Mouse (Mus musculus) urinary bladder, postnatal 10 days (tissue): ENCODE data around the gene Rps10.
"Not testable (repeated sequence)": the region's sequence is repeated elsewhere in the genome, so short reads cannot be mapped to it uniquely, and the experiment has no call there.

Experiments
- DNase-seq: peaks from one replicate; pipeline ENCODE4 v3.0.0; 2022; ENCODE audit warnings: low spot score

Gene Rps10

DNA sequence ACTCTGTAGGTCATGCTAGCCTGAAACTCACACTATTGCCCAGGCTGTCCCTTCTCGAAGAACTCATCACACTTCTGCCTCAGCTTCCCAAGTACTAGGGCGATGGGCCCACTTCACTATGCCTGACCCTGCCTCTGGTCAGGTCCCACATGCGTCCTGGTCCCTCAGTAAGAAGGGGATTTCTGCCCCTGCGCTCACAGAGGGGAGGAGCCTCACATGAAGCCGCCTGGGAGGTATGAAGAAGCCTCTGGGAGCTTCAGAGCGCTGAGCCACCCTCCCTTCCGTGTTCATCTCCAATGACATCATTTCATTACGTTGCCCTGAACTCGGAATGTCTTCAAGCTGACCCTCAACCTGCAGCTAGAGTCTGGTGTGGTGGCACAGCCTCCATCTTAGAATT lies 7.3 kb upstream of the Rps10 start:
- DNase-seq = no peak

DNA sequence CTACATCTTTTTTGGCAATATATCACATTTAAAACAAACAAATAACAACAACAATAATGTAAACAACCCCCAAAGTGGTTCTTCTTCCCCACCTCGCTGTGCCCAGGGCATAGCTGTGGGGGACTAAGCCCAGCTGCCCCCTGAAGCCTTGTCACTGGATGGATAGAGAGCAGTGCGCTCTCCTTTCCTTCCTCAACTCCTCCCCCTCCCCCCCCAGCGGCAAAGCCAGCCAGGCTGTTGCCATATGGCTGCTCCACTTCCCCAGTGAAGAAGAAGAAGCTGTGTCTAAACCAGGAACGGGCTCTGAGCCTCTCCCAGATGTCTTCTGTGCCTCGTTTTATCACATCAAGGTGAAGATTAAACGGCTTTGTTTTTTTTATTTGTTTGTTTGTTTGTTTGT lies 6.6 kb upstream of the Rps10 start:
- DNase-seq = no peak

DNA sequence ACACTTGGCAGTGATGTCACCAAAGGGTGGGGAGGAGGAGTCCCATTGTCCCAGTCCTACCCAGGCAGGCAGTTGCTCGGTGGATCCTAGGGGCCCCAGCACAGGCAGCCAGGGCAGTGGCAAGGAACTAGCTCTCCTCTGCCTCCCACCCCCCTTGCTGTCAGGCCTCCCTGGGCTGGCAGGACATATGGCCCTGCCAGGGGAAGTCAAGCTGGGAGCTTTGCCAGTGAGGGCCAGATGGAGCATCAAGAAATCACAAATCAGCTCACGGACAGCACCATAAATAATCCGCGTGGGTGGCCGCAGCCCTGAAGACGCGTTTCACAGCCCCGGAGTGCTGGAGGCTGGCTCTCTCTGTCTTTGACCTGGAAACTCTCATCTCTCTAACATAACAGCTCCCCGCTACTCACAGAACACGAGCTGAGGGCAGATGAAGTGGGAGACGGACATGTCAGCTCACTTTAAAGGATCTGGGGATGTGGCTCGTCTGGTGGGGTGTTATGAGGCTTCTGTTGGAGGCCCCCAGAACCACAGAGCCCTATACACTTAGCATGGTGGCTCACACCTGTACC lies 6.1 kb upstream of the Rps10 start:
- no peak for DNase-seq

DNA sequence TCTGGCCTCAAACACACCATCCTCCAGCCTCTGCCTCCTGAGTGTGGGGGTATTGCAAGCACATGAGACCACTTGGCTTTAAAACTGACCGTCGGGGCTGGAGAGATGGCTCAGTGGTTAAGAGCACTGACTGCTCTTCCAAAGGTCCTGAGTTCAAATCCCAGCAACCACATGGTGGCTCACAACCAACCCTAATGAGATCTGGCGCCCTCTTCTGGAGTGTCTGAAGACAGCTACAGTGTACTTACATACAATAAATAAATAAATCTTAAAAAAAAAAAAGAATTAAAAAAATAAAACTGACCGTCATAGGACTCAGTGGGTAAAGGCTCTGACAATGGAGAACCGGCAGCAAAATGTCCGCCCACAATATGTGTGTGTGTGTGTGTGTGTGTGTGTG lies 3.4 kb upstream of the Rps10 start:
- DNase-seq = not testable (repeated sequence)

DNA sequence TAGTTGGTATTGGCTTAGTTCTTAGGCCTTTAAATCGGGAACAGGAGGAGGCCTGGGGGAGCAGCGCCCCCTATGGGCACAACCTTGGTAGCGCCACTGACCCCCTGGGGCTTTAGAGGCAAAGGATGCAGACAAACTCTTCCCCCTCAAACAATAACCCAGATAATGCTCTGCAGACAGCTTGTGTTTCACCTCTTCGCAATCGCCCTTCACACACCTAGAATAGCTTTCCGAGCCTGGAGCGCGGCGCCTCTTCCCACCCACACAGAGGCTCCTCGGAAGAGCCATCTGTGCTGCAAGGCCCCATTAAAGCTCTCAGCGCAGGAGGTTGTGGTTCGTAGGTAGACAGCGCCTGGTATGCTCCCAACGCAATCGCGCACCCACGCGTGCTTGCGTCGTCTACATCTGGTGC lies 2.5 kb upstream of the Rps10 start:
- DNase-seq = no peak

DNA sequence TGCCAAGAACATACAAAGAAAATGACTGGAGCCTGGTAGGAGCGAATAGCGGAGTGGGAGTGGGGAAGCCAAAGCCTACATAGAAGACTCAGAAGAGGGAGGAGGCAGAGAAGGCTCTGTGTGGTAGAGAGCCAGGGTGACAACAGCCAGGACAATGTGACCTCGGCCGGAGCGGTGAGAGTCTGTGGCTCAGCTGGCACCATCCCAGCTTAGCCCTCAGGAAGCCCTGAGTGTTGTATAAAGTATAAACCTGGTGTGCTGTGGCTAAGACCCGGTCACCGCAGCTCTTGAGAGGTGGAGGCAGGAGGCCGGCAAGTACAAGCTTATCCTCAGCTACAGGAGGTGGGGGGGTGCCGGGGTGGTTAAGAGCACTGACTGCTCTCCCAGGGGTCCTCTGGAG lies 864 bp upstream of the Rps10 start:
- DNase-seq = no peak

DNA sequence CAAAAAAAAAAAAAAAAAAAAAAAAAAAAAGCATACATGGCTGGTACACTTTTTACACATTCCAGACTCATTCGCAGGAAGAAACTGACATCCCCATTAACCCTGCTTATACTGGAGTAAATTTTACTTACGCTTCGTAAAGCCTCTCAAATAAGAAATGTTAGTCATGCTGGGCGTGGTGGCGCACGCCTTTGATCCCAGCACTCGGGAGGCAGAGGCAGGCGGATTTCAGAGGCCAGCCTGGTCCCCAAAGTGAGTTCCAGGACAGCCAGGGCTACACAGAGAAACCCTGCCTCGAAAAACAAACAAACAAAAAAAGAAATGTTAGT lies 930 bp downstream of the Rps10 start:
- DNase-seq = not testable (repeated sequence)

DNA sequence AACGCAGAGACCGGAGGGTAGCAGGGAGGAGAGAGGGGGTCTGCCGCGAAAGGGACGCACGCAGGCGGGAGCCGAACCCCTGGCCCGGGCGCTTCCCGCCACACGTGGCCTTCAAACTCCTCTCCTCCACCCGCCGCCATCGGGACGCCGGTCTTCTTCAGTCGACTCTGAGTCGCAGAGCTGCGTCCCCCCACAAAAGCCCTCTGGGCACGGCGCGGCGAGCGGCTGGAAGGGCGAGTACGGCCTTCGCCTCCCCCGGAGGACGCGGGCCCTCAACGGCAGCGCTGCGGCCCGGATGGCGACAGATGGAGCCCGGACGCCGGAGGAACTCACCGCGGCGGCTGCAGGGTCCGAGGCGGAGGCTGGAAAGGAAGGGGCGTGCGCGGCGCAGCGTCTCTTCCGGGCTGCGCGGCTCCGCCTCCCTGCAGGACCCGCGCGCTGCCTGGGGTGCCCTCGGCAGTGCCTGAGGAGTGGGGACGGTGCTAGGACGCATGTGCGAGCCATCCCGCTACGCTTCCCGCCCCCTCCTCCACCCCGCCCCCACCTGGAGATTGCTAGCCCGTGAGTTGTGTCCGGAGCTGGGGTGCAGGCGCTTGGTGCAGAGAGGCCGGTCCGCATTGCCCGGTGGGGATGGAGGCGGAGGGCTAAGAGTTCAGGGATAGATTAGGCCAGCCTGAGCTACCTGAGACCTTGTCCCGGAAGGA lies 1.4 kb downstream of the Rps10 start, which contains the start of gene RPS10-NUDT3:
Gene RPS10-NUDT3, minus strand, starts transcription at position 352 of the 704 bp plus-strand sequence.
- peak; percentile 53 for DNase-seq

DNA sequence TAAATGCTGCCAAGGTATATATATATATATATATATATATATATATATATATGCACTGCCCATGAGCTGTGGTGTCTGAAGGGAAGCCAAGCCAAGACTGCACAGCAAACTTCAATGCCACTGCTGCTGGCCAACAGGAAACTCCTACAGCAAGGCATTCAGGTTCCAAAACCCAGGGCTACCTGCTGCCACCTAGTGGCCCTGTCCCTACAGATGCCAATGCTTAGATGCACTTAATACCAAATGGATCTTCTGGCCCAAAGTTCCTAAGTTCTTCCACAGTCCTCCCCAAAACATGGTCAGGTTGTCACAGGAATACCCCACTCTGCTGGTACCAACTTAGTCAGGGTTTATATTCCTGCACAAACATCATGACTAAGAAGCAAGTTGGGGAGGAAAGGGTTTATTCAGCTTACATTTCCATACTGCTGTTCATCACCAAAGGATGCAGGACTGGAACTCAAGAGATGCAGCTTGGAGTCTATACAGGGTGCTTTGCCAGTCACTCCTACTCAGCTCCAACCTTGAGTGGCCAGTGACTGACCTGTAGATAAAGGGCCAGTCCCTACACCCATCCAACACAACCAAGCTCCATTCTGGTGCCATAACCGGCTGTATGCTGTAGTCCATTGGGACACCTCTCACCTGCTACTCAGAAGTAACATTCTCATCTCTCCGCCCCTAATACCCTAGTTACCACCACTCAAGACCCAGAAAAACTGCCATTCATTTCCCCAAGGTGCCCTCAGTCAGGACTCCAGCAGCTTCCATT lies 7.0 kb downstream of the Rps10 start:
- peak; percentile 38 for DNase-seq

DNA sequence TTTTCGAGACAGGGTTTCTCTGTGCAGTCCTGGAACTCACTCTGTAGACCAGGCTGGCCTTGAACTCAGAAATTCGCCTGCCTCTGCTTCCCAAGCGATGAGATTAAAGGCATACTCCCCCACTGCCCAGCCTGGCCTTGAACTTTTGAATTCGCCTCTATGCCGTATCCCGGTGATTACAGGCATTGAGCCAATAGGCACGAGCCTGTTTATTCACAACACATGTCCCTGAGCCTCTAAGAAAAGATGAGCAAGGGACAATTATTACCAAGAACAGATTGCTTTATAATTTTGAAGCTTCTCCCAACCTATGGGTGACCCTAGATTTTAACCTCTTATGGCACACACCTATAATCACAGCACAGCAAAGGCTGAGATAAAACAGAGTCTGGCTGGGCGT lies 8.1 kb downstream of the Rps10 start:
- DNase-seq = no peak

DNA sequence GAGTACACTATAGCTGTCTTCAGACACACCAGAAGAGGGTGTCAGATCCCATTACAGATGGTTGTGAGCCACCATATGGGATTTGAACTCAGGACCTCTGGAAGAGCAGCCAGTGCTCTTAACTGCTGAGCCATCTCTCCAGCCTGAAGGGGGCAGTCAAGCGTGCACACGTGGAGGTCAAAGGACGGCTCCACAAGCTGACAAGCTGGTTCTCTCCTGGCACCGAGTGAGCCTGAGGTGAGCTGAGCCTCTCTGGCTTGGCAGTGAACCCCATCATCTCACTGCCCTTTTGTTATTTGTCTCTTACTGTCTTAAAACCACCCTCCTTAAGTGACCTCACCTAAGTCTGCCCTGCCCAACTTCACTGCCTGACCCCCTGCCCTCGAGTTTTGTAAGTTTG lies 9.0 kb downstream of the Rps10 start:
- no peak for DNase-seq

DNA sequence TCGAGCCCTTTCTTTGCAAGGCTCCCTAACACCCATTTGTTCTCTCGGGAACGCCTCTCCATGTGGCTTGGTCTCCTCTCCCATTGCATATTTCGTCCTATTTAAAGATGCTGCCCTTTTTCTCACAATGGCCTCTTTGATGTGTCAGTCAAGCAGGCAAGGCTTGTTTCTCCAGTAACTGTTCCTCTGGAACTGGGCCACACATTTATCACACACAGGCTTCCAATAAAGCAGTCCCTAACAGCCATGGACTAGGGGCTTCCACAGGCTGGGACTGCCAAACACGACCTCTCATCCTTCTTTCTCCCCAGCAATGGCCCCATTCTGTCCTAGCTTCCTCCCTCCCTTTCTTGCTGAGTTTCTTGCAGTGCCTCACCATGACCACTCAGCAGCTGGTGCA lies 9.8 kb downstream of the Rps10 start:
- DNase-seq = no peak

DNA sequence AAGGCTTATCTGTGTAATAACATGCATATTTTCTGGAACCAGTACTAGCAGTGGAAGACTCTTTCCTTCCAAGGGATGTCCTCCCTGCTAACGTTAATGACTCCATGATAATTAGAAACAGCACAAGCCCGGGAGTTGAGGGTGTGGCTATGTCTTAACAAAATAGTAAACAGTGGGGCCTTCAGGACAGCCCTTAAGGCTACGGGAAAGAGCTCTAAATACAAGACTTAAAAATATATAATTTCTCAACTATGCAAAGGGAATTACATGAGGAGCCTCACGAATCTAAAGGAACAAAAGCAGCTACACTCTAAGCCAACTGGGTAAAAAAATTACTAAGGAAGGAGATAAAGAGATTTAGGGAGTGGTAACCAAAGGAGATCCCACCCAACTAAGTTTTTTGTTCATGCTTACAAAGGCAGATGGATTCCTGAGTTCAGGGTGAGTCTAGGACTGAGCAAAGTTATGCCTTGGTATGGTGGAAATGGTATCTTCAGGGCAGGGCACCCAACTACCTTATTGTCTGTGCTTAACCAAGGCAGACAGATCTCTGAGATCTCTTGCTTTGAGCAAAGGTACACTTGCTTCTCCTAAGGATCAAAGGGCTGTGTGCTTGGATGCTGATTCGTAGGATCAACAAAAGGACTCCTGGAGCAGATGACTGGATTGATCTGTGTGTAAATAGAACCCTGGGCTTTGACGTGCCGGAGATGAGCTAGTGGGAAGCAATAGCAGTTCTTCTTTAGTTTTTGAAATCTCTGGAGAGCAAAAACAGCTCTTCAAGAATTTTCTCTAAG lies 10.8 kb downstream of the Rps10 start:
- no peak for DNase-seq

DNA sequence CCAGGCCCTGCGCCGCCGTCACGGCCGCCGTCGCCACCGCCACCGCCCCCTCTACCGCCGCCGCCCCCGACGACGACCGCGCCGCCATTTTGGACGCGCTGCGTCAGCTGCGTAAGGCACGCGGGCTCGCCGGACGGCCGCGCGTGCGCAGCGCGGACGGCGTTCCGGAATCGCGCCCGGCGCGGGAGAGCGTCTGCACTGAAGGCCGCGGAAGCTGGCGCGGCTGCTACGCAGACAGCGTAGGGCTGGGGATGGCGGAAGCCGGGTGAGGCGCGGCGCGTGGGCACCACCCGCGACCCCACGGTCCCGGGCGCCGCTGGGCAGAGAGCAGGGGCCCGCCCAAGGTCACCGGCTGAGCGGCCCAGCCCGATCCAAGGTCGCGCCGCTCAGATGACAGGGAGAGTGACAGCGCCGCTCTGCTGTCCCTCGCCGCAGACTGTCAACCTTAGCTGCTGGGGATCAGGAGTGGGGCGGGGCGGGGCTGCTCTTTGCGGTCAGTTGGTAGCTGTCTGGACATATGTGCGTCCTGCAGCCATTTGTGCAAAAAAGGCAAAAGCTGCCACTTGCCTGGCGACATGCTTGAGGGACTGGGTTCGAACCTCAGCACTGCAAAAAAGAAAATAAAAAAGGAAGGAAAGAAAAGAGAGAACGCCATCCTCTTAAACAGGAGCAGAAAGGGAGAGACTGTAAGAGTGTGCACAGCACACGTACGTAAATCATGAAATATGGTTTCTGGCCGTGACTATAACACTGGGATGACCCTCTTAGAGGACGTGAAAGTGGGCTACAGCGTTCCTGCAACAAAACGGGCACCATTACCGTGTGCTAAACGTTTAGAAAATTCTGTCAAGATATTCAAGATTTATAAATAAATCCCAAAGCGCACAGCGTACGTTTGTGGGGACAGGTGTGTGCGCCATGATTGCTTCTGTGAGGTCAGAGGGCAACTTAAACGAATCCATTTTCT lies 12.8 kb downstream of the Rps10 start, which contains the start of gene Nudt3:
Gene Nudt3, minus strand, starts transcription at position 136 of the 967 bp plus-strand sequence.
- DNase-seq = peak; percentile 57

DNA sequence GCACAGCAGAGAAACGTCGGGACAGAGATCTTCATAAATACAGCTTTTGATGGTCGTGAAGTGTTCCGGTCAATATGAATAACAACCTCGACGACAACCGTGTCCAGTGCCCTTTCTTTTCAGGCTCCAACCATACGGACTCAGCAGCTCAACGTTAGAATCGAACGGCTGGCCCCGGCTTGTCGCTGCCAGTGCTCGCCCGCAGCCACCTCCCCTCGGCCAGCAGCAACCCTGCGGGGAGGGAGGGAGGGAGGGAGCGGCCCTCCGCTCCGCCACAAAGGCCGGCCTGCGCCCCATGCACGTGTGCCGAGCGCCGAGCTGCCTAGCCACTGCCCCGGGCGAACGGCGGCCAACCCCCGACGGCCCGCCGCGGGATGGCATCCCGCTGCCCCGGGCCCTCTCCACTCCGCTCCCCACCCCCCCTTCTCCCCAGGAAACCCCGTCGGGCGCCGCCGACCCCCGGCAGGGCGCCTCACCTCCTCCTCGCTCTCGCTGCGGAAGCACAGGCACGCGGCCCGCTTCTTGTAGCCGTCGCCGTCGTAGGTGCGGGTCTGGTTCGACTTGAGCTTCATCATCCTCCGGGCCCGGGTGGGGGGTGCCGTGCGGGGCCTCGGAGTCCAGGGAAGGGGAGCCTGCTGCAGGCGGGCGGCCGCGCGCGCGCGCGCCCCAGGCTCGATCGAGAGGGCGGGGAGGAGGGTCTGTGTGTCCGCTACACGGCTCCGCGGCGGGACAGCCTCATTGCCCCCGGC lies 13.7 kb downstream of the Rps10 start:
- no peak for DNase-seq

DNA sequence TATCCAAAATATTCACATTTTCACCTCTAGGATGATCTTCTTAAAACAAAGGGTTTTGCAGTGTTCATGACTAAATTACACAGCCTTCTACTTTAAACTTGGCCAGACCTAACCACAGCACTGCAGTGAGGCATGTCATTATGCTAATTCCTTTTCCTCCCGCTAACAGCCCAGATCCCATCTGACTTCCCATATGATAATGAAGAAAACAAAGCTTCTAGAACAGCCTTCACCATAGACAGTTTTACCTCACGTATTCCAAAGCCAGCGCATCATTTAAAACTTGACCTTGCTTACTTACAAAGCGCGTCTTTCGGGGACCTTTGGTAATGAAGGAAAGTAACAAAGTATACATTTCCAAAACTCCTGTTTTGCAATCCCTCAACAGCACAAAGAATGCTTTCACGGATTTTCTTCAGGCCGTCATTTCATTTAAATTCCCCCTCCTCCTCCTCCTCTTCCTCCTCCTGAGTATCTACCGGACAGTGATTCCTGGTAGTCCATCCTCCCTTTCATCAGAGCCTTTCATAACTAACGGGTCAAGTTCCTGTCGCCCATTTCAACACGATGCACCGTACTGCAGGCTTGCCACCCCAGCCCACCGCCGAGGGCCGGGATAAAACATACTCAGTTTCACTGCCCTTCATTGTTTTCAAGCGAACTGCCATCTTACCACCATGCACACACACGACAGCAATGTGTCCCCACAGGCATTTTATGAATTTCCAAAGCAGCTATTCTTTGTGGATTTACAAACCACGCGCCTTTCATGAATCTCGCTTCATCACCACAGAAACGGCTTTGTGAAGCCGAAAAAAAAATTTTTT lies 14.6 kb downstream of the Rps10 start:
- no peak for DNase-seq

DNA sequence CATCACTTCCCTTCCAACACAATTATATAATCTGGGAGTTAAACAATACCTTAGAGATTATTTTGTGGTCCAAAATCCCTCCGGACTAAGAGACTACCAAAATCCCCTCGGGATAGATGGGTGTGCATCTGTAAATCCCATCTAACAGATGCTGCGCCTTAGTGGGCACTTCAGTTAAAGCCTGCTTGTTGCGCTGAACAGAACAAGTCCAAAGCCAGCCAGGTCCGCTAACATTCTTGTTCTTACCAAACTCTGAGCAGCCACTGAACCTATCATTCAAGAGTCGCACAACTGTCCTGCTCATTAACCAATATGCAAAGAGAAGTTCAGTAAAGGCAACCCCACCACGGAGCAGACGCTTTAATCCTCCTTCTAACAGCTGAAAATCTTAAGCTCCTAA lies 15.3 kb downstream of the Rps10 start:
- no peak for DNase-seq

DNA sequence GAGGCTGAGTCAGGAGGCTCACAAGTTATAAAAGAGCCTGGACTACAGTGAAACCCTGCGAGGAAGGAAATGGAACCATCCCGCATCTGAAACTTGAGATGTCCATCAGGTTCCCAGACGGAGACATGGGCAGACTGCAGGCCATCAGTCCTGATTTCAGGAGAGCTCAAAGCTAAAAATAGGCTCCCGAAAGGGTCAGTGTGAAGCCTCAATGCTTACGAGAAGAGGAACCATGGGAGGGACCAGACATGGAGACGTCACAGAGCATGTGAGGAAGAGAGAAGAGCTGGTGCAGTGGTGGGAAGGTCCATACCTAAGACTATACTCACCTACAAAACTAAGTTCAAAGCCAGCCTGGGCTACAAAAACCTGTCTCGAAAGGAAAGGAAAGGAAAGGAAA lies 21.1 kb downstream of the Rps10 start:
- no peak for DNase-seq

DNA sequence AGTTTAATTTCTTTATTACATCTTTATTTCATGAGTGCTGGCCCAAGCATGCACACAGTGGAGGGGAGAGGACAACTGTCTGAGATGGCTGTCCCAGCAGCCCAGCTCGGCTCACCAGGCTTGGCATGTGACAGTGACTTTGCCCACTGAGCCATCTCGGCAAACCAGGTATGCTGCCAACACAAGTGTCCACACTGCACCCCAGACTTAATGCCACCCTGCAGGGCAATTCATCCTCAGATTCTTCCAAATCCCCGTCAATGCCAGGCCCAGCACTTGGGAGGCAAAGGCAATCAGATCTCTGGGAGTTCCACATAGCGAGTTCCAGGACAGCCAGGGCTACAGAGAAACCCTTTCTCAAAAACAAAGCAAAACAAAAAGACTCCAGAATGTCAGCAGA lies 23.5 kb downstream of the Rps10 start:
- no peak for DNase-seq

DNA sequence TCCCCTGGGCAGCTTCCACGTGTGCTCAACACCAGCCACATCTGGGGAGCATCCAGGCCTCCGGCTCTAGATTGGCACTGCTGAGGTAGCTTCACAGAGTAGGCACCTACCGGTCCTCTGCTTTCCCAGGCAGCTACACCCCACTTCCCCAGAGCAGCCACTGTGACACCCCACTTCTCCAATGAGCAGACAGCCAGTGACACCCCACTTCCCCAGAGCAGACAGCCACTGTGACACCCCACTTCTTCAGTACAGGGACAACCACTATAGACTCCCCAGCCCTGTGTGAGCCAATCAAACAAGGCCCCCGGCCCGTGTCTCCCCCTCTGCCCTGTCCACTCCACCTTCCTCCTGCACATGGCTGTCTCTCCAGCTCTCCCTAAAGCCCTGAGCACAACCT lies 24.5 kb downstream of the Rps10 start:
- DNase-seq = no peak
